Mouse (Mus musculus): ENCODE measurements at regions not wholly inside any gene's neighbourhood (a gene's known extent, or its start where the extent isn't known, plus 50 kb on each side); places are given as distances from the start of the nearest gene placed in this dataset.

DNA sequence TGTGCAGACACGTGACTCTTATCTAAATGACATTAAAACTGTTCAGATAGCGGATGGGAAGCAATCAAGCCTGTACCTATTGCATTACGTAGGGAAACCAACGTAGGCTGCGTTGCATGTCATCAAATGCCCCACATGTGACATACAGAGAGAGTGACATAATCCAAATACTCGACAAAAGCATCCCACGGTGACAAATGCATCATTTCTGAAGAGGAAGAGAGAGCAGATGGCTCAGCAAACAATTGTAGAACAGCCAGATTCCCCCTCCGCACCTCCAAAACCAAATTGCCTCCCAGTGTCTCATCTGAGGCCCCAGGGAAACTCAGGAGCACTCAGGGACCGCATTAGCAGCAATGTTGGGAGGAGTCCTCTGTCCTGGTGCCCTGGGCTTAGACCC is 163.4 kb upstream of the Nr4a3 start:
- TF ChIP-seq CTCF (IDR thresholded peaks at IDR 0.05; ENCODE audit: low read depth) (no peak), EP300 (IDR thresholded peaks at IDR 0.05; ENCODE audit: low read depth) (no peak)
